Mouse (Mus musculus) olfactory bulb, adult 2 months (tissue): ENCODE measurements around the gene Grm6. TPM values are rescaled to one million over a fixed set of nuclear protein-coding genes. Genes with fewer than 3 reads are reported as not detected.

ENCODE experiments used
- H3K27ac ChIP-seq: fragments of 200-500 bp; 2 replicates; pipeline ENCODE4 v1.5.1; 2012; ENCODE audit warnings: low read depth, low read length; ENCODE audit not compliant: insufficient read depth
- H3K4me1 ChIP-seq: fragments of 200-500 bp; 2 replicates; pipeline ENCODE4 v1.6.1; 2012; ENCODE audit warnings: low read length; ENCODE audit not compliant: control insufficient read depth, insufficient read depth
- H3K4me3 ChIP-seq: fragments of 200-500 bp; 2 replicates; pipeline ENCODE4 v1.5.1; 2012; ENCODE audit warnings: mild to moderate bottlenecking, low read depth, low read length, moderate library complexity; ENCODE audit not compliant: insufficient read depth
- CTCF ChIP-seq: fragments of 200-500 bp; IDR thresholded peaks from 2 replicates; pipeline ENCODE4 v1.5.1; 2012; ENCODE audit warnings: low read depth, mild to moderate bottlenecking, low read length, moderate library complexity; ENCODE audit not compliant: insufficient read depth
- POLR2A ChIP-seq: fragments of 200-500 bp; IDR thresholded peaks from 2 replicates; pipeline ENCODE4 v1.6.1; 2012; ENCODE audit warnings: mild to moderate bottlenecking, low read depth, low read length, moderate library complexity; ENCODE audit not compliant: insufficient read depth
- WGBS: fragments of 180-500 bp; shearing (Covaris S2); methylation state at CpG from one replicate; pipeline ENCODE4 v1.1.7; 2018; 5-methylcytosine and 5-hydroxymethylcytosine counted together
- polyA plus RNA-seq: library from polyadenylated mRNA; stranded (reverse); fragments of >200 nt; gene quantifications from 2 replicates; pipeline ENCODE4 v1.2.4, GENCODE M21; 2012; ENCODE audit warnings: low replicate concordance; ENCODE audit not compliant: missing spikeins, insufficient read depth, insufficient read length

The Grm6 gene
- polyA plus RNA-seq: not detected in 2 replicates

DNA sequence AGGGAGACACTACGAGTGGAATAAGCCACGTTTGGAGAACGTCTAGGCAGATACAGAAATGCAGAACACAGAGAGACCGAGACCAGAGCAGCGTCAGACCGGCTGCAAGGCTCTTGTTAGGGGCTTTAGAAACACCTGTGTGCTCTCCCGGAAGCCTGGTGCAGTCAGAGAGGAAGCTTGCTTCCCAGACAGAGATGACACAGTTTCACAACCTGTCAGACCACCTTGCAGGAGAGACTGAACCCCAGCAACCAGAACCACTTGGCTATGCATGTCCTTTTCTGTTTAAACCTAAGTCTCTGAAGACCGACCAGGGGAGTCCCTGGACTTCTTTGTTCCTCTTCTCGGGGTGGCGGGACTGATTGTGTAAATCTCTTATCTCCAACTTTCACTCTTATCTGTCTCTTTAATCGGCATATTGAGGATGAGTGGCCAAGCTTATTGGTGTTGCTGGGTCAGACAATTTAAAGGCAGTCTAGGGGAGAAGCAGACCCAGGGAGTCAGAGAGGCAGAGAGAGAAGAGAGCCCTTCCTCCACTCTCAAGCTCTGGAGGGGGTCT, at the start of gene Grm6:
TSS of gene Grm6 (plus strand) at position 509 of the 559 bp plus-strand sequence.
- Histone ChIP-seq H3K4me1 (peaks cover 11% of the 10 kb centered on the region), H3K4me3 (peak within 1 kb of the TSS; percentile 43), H3K27ac (no peak within 1 kb of the TSS)
- 3% methylated on average over 11 of the region's 11 CpGs for WGBS
- TF ChIP-seq CTCF (no peak), POLR2A (no peak)

- Histone ChIP-seq H3K4me1 (no peaks in the 10 kb centered on the region), H3K27ac (no peak overlapping the region), H3K4me3 (no peak overlapping the region)
- WGBS: 96% methylated on average over 4 of the region's 4 CpGs
- TF ChIP-seq POLR2A: no peak
- TF ChIP-seq CTCF: no peak
Observed at GRCm38 (mm10) chr11:50814233-50814632, 36.3 kb upstream of the Grm6 start.

DNA sequence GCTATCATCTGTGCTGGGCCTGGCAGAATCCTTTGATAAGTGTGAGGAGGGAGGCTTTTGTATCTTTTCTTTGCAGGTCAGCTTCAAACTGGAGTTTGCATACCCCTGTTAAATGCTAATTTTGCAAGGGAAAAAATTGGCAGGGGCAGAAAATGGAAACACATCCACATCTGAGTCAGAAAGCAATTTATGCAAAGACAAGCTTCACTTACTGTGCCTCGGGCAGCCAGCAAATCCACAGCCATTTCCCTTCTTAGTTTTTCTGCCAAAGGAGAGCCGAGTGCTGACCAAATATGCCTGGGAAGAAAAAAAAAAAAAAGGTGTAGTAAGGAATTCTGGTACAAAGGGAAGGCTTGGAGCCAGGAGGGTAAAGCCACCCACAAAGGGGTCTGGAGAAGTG, 24.3 kb upstream of the Grm6 start:
- no peak overlapping the region for H3K4me3 ChIP-seq
- H3K4me1 ChIP-seq: no peaks in the 10 kb centered on the region
- no peak overlapping the region for H3K27ac ChIP-seq
- TF ChIP-seq POLR2A (no peak), CTCF (no peak)
- 33% methylated on average over 2 of the region's 2 CpGs for WGBS

- TF ChIP-seq CTCF: no peak
- 0 out of 2 replicates have a peak, but pooled peaks have one; percentile 36 for TF ChIP-seq POLR2A
- peak within 1 kb of the TSS; percentile 85 for H3K4me3 ChIP-seq
- 1% methylated on average over 45 of the region's 45 CpGs for WGBS
- H3K27ac ChIP-seq: no peak within 1 kb of the TSS
- H3K4me1 ChIP-seq: no peaks in the 10 kb centered on the region
Observed at GRCm38 (mm10) chr11:50827010-50827953, 23.2 kb upstream of the Grm6 start, which contains the start of gene Zfp354c. TSS of gene Zfp354c (minus strand) at chr11:50827724.

- no peak overlapping the region for H3K27ac ChIP-seq
- H3K4me3 ChIP-seq: no peak overlapping the region
- WGBS: 89% methylated on average over 4 of the region's 4 CpGs
- H3K4me1 ChIP-seq: peaks cover 4% of the 10 kb centered on the region
- TF ChIP-seq CTCF: no peak
- no peak for TF ChIP-seq POLR2A
Observed at GRCm38 (mm10) chr11:50835727-50836126, 14.8 kb upstream of the Grm6 start.

GRCm38 (mm10) chr11:50841023-50841735, 9.3 kb upstream of the Grm6 start, which contains the start of gene Zfp879:
TSS of gene Zfp879 (minus strand) at chr11:50841552.
- WGBS: 8% methylated on average over 22 of the region's 22 CpGs
- TF ChIP-seq CTCF (no peak), POLR2A (peak; percentile 75)
- Histone ChIP-seq H3K4me1 (peaks cover 4% of the 10 kb centered on the region), H3K27ac (0 out of 2 replicates have a peak within 1 kb of the TSS, but pooled peaks have one; percentile 13), H3K4me3 (peak within 1 kb of the TSS; percentile 61)

GRCm38 (mm10) chr11:50845951-50846350, 4.5 kb upstream of the Grm6 start:
- 93% methylated on average over 3 of the region's 3 CpGs for WGBS
- Histone ChIP-seq H3K27ac (no peak overlapping the region), H3K4me3 (no peak overlapping the region), H3K4me1 (peaks cover 5% of the 10 kb centered on the region)
- TF ChIP-seq POLR2A (no peak), CTCF (no peak)

GRCm38 (mm10) chr11:50847047-50847446, 3.4 kb upstream of the Grm6 start:
- no peak overlapping the region for H3K4me3 ChIP-seq
- WGBS: 58% methylated on average over 5 of the region's 5 CpGs
- H3K27ac ChIP-seq: no peak overlapping the region
- H3K4me1 ChIP-seq: peaks cover 11% of the 10 kb centered on the region
- TF ChIP-seq POLR2A (no peak), CTCF (no peak)
